Mouse (Mus musculus) kidney, adult 2 months (tissue): Measurements from ENCODE around the gene Zfp94.

Experiments used
- CTCF ChIP-seq: fragments of 200-500 bp; conservative IDR thresholded peaks from 2 replicates; pipeline ENCODE4 v1.5.1; 2011; ENCODE audit warnings: low read depth, mild to moderate bottlenecking, control low read depth, low read length, moderate library complexity, mixed read lengths; ENCODE audit not compliant: insufficient read depth, insufficient read length
- POLR2A ChIP-seq: fragments of 200-500 bp; IDR thresholded peaks from one replicate; pipeline ENCODE4 v1.6.1; 2011; ENCODE audit warnings: low read depth, low read length, control low read depth

DNA sequence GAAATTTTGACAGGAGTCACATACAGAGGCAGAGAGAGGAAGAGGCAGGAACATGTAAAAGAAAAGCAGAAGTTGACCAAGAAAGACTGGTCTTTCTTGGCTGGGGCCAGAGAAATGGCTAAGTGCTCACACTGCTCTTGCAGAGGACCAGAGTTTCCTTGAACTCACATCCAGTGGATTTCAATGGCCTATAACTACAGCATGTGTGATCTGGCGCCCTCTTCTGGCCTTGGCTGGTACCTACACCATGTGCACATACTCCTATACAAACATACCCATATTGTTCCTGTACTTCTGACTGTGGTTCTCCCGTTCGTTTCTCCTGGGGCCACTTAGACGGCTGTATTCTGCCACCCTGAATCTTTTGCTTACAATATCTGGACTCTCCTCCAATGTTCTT, 44.5 kb upstream of the Zfp94 start:
- TF ChIP-seq CTCF: no peak
- TF ChIP-seq POLR2A: no peak
